ENCODE assay signal across 22 mouse cellular contexts in the genomic region with DNA sequence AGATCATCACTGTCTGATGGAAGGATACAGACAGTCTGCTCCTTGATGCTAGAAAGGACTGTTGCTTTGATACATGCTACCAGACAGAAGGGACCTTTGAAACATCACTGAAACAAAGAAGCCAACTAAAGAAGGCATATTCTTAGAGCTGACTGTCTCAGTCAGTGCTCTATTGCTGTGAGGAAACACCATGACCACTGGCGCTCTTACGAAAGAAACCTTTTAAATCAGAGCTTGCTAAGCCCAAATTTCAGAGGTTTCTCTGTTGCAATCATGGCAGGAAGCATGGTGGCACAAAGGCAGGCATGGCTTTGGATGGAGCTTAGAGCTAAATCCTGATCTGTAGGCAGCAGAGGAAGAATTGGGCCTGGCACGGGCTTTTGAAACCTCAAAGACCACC.
"Had no signal": no experiment of that assay in that cellular context is flagged by ENCODE, and none has a peak within 500 bp of the region (broad histone marks: within the 10 kb centered on the region; RNA-seq: fewer than 3 reads in every experiment).

No protein-coding gene starts in this region.

- H3K4me3 ChIP-seq: liver, embryonic 15.5 days; lung, embryonic 15.5 days; midbrain, embryonic 10.5 days; midbrain, embryonic 13.5 days; midbrain, embryonic 15.5 days; myocyte; neural tube, embryonic 13.5 days; neural tube, embryonic 15.5 days had no signal

- H3K4me2 ChIP-seq: liver, embryonic 15.5 days; lung, embryonic 15.5 days; midbrain, embryonic 13.5 days; midbrain, embryonic 15.5 days; neural tube, embryonic 13.5 days; neural tube, embryonic 15.5 days had no signal

- H3K4me1 ChIP-seq: liver, embryonic 15.5 days; lung, embryonic 15.5 days had no signal

- H3K27me3 ChIP-seq: liver, embryonic 15.5 days; lung, embryonic 15.5 days; midbrain, embryonic 13.5 days; midbrain, embryonic 15.5 days; neural tube, embryonic 13.5 days; neural tube, embryonic 15.5 days had no signal

- H3K9me3 ChIP-seq: liver, embryonic 15.5 days; lung, embryonic 15.5 days; midbrain, embryonic 10.5 days; midbrain, embryonic 13.5 days; midbrain, embryonic 15.5 days; neural tube, embryonic 13.5 days; neural tube, embryonic 15.5 days had no signal

- H3K27ac ChIP-seq: liver, embryonic 15.5 days; lung, embryonic 15.5 days; macrophage; midbrain, embryonic 10.5 days; midbrain, embryonic 13.5 days; midbrain, embryonic 15.5 days; neural tube, embryonic 13.5 days; neural tube, embryonic 15.5 days had no signal

- ATAC-seq: liver, postnatal 0 days; lung, postnatal 0 days; midbrain, embryonic 13.5 days; midbrain, embryonic 15.5 days had no signal

- H3K36me3 ChIP-seq: liver, embryonic 15.5 days; midbrain, embryonic 13.5 days; midbrain, embryonic 15.5 days; neural tube, embryonic 13.5 days; neural tube, embryonic 15.5 days had no signal

- H3K9ac ChIP-seq: liver, embryonic 15.5 days; liver, postnatal 0 days; lung, embryonic 15.5 days; midbrain, embryonic 13.5 days; midbrain, embryonic 15.5 days; neural tube, embryonic 13.5 days; neural tube, embryonic 15.5 days had no signal

- DNase-seq: liver, postnatal 0 days; lung, adult 2 months; lung, postnatal 14 days; lung, postnatal 36 days; retina, postnatal 1 day; right cerebral cortex, adult 18-20 months; right cerebral cortex, postnatal 25 days; right cerebral cortex, postnatal 4 days; spleen, adult 18-20 months; thymus, adult 18-20 months; thymus, postnatal 14 days; thymus, postnatal 36 days had no signal
